Mouse (Mus musculus) thymus, postnatal 36 days (tissue): ENCODE data around the gene Gm3138.
"Not testable (repeated sequence)": the region's sequence is repeated elsewhere in the genome, so short reads cannot be mapped to it uniquely, and the experiment has no call there.

Source experiments
- DNase-seq, 2 experiments: peaks; one replicate each; pipeline ENCODE4 v3.0.0; 2022; ENCODE audit warnings: mixed read lengths in 2 of 2

Gene Gm3138

DNA sequence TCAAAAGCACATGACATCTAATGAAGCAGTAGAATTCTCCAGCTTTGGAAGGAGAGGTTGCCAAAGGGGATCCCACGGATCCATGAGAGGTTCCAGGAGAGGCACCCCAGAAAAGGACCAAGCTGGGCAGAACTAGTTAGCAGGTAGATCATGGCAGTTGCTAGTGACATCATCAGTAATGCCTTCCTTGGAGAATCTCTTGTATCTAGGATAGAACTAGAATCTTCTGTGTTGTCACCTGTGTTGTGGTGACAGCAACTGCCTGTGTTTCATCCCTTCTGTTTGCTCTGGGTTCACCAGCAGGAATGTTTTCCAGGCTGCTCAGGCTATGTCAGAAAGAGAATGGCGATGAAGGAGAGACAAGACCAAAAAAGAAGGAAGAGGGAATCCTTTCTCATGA lies at the start of gene Gm3138:
Gene Gm3138 (plus strand): TSS at position 301 of the 400 bp plus-strand sequence.
- not testable (repeated sequence) for DNase-seq

DNA sequence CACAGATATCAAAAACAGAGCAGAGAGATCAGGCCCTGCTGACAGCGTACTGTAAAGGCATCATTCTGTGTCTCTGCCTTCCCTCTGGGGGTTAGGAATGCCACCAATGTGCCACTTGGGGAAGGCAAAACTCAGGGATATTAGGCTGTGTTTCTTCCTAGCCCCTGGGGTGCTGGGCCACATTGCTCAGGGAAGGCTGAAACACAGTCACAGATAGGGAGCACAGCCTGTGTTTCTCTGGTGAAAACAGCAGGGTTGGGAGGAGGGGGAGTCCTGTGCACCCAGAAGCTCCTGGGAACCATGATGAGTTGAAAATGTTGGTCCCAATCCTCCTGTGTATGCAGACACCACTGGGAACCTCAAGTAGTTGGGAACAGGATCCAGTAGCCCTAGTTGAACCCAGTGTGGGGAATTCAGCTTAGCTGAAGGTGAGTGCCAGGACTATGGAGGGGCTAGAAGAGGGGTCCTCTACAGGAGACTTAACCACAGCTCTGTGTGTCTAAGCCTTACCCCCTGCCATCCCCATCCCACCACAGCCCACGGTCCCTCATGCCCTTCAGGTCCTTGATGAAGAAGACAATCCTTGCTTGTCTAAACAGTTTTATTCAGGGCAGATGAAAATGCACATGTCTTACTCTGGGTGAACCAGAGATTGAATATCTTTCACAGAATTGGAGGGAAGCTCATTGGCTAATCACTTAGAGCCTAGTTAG lies 20.0 kb downstream of the Gm3138 start:
- not testable (repeated sequence) for DNase-seq

DNA sequence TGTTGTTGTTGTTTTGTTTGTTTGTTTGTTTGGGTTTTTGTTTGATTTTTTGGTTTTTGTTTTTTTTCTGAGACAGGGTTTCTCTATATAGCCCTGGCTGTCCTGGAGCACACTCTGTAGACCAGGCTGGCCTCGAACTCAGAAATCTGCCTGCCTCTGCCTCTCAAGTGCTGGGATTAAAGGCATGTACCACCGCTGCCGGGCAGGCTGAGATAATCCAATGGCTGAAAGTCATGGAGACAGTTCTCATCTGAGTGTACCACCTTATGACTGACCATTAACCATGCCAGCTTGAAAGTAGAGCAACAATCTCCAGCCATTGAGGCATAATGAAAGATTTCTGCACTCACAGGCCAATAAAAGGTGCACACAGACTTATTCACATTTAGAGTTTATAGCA lies 30.4 kb downstream of the Gm3138 start:
- DNase-seq, result not testable (repeated sequence)
